Mouse (Mus musculus) embryonic facial prominence, embryonic 11.5 days (tissue): ENCODE measurements at regions not wholly inside any gene's neighbourhood (a gene's known extent, or its start where the extent isn't known, plus 50 kb on each side); places are given as distances from the start of the nearest gene placed in this dataset.

ENCODE experiments used
- ATAC-seq: fragments of 200-750 bp; cut with Nextera tagmentation; replicated peaks from 2 replicates; pipeline ENCODE4 v1.8.0; 2017; ENCODE audit warnings: low read depth; ENCODE audit not compliant: insufficient number of reproducible peaks, low FRiP score, low TSS enrichment
- DNase-seq: peaks from one replicate; pipeline ENCODE4 v3.0.0-alpha.2; 2015; ENCODE audit warnings: low spot score
- H3K27ac ChIP-seq: fragments of 300-500 bp; sonication (generic); replicated peaks from 2 replicates; pipeline ENCODE4 v1.5.1; 2014; ENCODE audit warnings: mild to moderate bottlenecking, low read depth, low read length, control low read depth
- H3K27me3 ChIP-seq: fragments of 300-500 bp; sonication (generic); 2 replicates; pipeline ENCODE4 v1.6.1; 2014; ENCODE audit warnings: mild to moderate bottlenecking, low read length, moderate library complexity, mixed read lengths; ENCODE audit not compliant: control insufficient read depth, insufficient read depth
- H3K36me3 ChIP-seq: fragments of 300-500 bp; sonication (generic); replicated peaks from 2 replicates; pipeline ENCODE4 v1.6.1; 2014; ENCODE audit warnings: low read depth, mild to moderate bottlenecking, low read length, moderate library complexity, mixed read lengths; ENCODE audit not compliant: control insufficient read depth, insufficient read depth
- H3K4me1 ChIP-seq: fragments of 300-500 bp; sonication (generic); 2 replicates; pipeline ENCODE4 v1.6.1; 2014; ENCODE audit warnings: low read length, mixed read lengths; ENCODE audit not compliant: control insufficient read depth, insufficient read depth
- H3K4me2 ChIP-seq: fragments of 300-500 bp; sonication (generic); 2 replicates; pipeline ENCODE4 v1.6.1; 2014; ENCODE audit warnings: low read depth, mild to moderate bottlenecking, control low read depth, low read length, moderate library complexity
- H3K4me3 ChIP-seq: fragments of 300-500 bp; sonication (generic); 2 replicates; pipeline ENCODE4 v1.5.1; 2014; ENCODE audit warnings: low read depth, low read length, control low read depth
- H3K9ac ChIP-seq: fragments of 300-500 bp; sonication (generic); replicated peaks from 2 replicates; pipeline ENCODE4 v1.6.1; 2014; ENCODE audit warnings: mild to moderate bottlenecking, control low read depth, low read length
- H3K9me3 ChIP-seq: fragments of 300-500 bp; sonication (generic); replicated peaks from 2 replicates; pipeline ENCODE4 v1.6.1; 2016; ENCODE audit warnings: mild to moderate bottlenecking, low read length, inconsistent platforms, mixed read lengths; ENCODE audit not compliant: control insufficient read depth
- WGBS: fragments of 180-500 bp; shearing (Covaris S2); extraction: QIAGEN DNeasy Blood & Tissue Kit; methylation state at CpG from one replicate; pipeline ENCODE4 v1.1.7; 2014; 5-methylcytosine and 5-hydroxymethylcytosine counted together

DNA sequence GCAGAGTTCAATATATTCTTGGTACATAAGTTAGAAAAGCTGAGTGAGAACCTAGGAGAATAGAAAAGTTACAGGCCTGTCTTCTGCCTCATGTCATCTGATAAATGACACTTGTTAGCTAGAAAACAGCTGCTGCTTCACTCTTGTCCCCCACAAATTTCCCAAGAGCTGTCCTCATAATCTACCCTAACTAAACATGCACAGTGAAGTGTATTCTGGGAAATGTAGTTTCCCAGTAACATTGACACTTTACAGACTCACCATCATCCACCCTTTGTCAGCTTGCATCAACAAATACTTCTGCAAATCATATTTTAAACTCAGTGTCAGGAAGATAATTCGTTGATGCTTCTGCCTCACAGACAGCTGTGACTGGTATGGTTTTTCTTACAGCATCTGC is 190.0 kb upstream of the Dkk2 start:
- no peak for DNase-seq
- no peak overlapping the region for H3K4me2 ChIP-seq

GRCm38 (mm10) chr3:131913534-131913933 is 171.6 kb upstream of the Dkk2 start:
- ATAC-seq, result no peak
- no peaks in the 10 kb centered on the region for H3K36me3 ChIP-seq
- no peaks in the 10 kb centered on the region for H3K9me3 ChIP-seq
- no peak overlapping the region for H3K4me2 ChIP-seq
- no peak overlapping the region for H3K27ac ChIP-seq
- DNase-seq, result no peak
- H3K4me3 ChIP-seq, result no peak overlapping the region
- no peaks in the 10 kb centered on the region for H3K4me1 ChIP-seq
- WGBS, result 89% methylated on average over 6 of the region's 6 CpGs
- no peak overlapping the region for H3K9ac ChIP-seq
- no peaks in the 10 kb centered on the region for H3K27me3 ChIP-seq

More for the DNA sequence above, 190.0 kb upstream of the Dkk2 start:
- no peak overlapping the region for H3K4me3 ChIP-seq
- WGBS, result 71% methylated on average over 1 of the region's 1 CpGs
- no peak for ATAC-seq
- H3K4me1 ChIP-seq, result no peaks in the 10 kb centered on the region
- no peak overlapping the region for H3K27ac ChIP-seq
- H3K27me3 ChIP-seq, result no peaks in the 10 kb centered on the region
- H3K9me3 ChIP-seq, result no peaks in the 10 kb centered on the region
- no peaks in the 10 kb centered on the region for H3K36me3 ChIP-seq
- no peak overlapping the region for H3K9ac ChIP-seq

GRCm38 (mm10) chr3:131914372-131914771 is 170.7 kb upstream of the Dkk2 start:
- Histone ChIP-seq H3K4me3 (no peak overlapping the region), H3K9ac (no peak overlapping the region), H3K4me2 (no peak overlapping the region), H3K9me3 (no peaks in the 10 kb centered on the region), H3K36me3 (no peaks in the 10 kb centered on the region), H3K27me3 (no peaks in the 10 kb centered on the region), H3K4me1 (no peaks in the 10 kb centered on the region), H3K27ac (no peak overlapping the region)
- DNase-seq, result no peak
- WGBS, result 76% methylated on average over 3 of the region's 3 CpGs
- ATAC-seq, result no peak

DNA sequence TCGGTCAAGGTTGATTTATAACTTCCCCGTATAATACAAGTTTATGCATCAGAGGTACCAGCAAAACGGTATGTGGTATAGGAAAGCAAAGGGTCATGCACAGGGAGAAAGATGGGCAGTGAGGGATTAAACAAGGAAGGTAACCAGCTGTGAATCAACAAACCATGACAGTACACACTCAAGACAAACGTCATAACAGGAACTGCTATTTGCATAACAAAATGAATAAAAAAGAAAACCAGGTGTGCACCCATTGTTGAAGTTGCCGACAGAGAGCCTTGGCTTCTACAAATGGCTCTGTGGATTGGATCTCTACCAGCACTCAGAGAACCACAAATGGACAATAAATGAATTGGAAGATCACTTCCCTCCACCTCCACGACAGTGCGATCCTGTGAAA is 170.1 kb upstream of the Dkk2 start:
- no peak overlapping the region for H3K4me3 ChIP-seq
- H3K27ac ChIP-seq, result no peak overlapping the region
- DNase-seq, result no peak
- H3K4me1 ChIP-seq, result no peaks in the 10 kb centered on the region
- no peak for ATAC-seq
- H3K9ac ChIP-seq, result no peak overlapping the region
- H3K36me3 ChIP-seq, result no peaks in the 10 kb centered on the region
- H3K4me2 ChIP-seq, result no peak overlapping the region
- H3K9me3 ChIP-seq, result no peaks in the 10 kb centered on the region
- WGBS, result 87% methylated on average over 7 of the region's 7 CpGs
- H3K27me3 ChIP-seq, result no peaks in the 10 kb centered on the region

DNA sequence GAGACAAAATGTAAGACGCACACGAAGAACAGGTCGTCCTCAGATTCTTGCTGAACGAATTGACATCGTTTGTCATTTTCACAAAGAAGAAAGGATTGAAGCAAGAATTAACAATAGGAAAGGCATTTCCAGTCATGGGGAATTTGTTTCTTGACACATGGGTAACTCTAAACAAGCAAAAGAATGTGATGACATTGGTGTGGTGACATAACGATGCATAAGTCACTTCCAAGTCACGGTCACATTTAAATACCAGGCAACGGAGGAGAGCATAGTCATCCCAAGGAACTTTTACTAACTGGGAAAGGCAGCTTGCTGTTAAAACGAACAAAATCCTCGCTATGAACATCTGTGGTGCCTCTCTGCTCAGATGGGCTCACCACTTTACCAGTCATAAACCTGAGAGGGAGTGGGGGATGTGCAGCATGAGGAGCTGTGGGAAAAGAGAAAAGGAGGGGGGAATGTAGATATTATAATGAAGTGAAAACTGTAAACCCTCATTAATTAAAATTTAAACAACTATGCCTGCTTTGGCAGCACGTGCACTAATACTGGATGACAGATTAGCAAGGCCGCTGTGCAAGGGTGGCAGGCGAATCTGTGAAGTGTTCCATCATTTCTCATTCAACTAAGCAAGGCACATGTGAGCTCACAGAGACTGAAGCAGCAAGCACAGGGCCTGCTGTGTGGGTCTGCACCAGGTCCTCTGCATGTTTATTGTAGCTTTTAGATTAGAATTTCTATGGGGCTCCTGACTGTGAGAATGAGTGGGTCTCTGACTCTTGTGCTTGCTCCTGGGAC is 167.2 kb upstream of the Dkk2 start:
- Histone ChIP-seq H3K4me3 (no peak overlapping the region), H3K27me3 (no peaks in the 10 kb centered on the region), H3K9ac (no peak overlapping the region), H3K36me3 (no peaks in the 10 kb centered on the region), H3K4me1 (no peaks in the 10 kb centered on the region), H3K9me3 (no peaks in the 10 kb centered on the region), H3K4me2 (no peak overlapping the region), H3K27ac (no peak overlapping the region)
- ATAC-seq, result no peak
- 87% methylated on average over 13 of the region's 13 CpGs for WGBS
- DNase-seq, result no peak

DNA sequence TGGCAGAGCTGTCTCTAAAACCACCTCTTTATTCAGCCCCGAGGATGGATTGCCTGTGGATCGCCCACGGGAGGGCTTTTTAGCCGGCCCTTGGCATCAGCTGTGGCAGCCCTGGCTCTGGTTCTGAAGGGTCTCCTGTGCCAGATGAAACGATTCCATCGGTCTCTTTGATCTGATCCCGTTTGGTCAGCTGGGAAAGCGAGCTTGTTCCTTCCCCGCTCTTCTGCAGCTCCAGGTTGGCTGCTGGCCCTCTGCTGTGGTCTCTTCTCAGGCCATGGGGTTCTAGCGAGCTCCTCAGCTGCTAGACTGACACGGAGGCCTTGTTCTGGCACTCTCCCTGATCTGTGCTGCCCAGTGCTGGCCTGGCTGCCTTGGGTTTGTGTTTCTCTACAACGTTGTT is 165.6 kb upstream of the Dkk2 start:
- H3K9me3 ChIP-seq, result no peaks in the 10 kb centered on the region
- H3K27ac ChIP-seq, result no peak overlapping the region
- no peaks in the 10 kb centered on the region for H3K36me3 ChIP-seq
- H3K4me1 ChIP-seq, result no peaks in the 10 kb centered on the region
- H3K4me3 ChIP-seq, result no peak overlapping the region
- WGBS, result 81% methylated on average over 12 of the region's 12 CpGs
- DNase-seq (no peak), ATAC-seq (no peak)
- H3K4me2 ChIP-seq, result no peak overlapping the region
- H3K27me3 ChIP-seq, result no peaks in the 10 kb centered on the region
- H3K9ac ChIP-seq, result no peak overlapping the region

GRCm38 (mm10) chr3:131921161-131921560 is 163.9 kb upstream of the Dkk2 start:
- no peak overlapping the region for H3K9ac ChIP-seq
- no peak overlapping the region for H3K4me2 ChIP-seq
- DNase-seq, result no peak
- WGBS, result 81% methylated on average over 6 of the region's 6 CpGs
- H3K4me1 ChIP-seq, result no peaks in the 10 kb centered on the region
- H3K27ac ChIP-seq, result no peak overlapping the region
- H3K9me3 ChIP-seq, result no peaks in the 10 kb centered on the region
- H3K36me3 ChIP-seq, result no peaks in the 10 kb centered on the region
- H3K27me3 ChIP-seq, result no peaks in the 10 kb centered on the region
- H3K4me3 ChIP-seq, result no peak overlapping the region
- ATAC-seq, result no peak

DNA sequence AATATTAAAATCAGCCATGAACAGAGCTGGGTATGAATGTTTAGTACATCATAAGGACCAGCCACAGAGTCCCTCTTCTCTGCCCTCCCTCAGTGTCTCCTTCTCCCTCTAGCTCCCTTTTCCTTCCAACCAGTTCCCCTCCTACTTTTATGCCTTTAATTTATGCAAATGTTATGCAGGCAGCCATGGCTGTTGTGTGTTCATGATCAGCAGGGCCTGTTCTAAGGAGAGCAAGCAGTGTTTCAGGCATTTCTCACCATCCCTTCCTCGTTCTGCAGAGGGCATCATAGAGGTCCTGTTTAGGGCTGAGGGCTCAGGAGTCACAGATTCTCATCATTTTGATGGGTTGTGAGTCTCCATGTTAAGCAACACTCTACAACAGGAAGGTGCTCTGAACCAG is 162.4 kb upstream of the Dkk2 start:
- Histone ChIP-seq H3K36me3 (no peaks in the 10 kb centered on the region), H3K4me2 (no peak overlapping the region), H3K27me3 (no peaks in the 10 kb centered on the region), H3K9me3 (no peaks in the 10 kb centered on the region), H3K27ac (no peak overlapping the region), H3K4me1 (no peaks in the 10 kb centered on the region), H3K4me3 (no peak overlapping the region), H3K9ac (no peak overlapping the region)
- ATAC-seq, result no peak
- WGBS, result 52% methylated on average over 1 of the region's 1 CpGs
- no peak for DNase-seq
